Comparison of ENCODE assay signal across 14 mouse cellular contexts in genomic region chr17:65802026-65802425, GRCm38 (mm10).
"Had no signal": no experiment of that assay in that cellular context is flagged by ENCODE, and none has a peak within 500 bp of the region (broad histone marks: within the 10 kb centered on the region; RNA-seq: fewer than 3 reads in every experiment).

No protein-coding gene starts in this region.

- H3K4me1 ChIP-seq: limb, embryonic 10.5 days; limb, embryonic 13.5 days had no signal

- DNase-seq: kidney, adult 18-20 months; kidney, adult 9 months; kidney, postnatal 14 days; kidney, postnatal 4 days; liver; liver, embryonic 13.5 days; lung, adult 2 months; lung, postnatal 14 days; lung, postnatal 4 days; midbrain, embryonic 14.5 days; thymus, postnatal 25 days had no signal

- H3K27me3 ChIP-seq: limb, embryonic 13.5 days; liver, embryonic 13.5 days had no signal

- H3K9ac ChIP-seq: limb, embryonic 13.5 days; liver, embryonic 13.5 days had no signal

- H3K27ac ChIP-seq: limb, embryonic 10.5 days; limb, embryonic 13.5 days; liver, embryonic 13.5 days had no signal

- H3K4me3 ChIP-seq: limb, embryonic 10.5 days; limb, embryonic 13.5 days; liver, embryonic 13.5 days had no signal

- H3K4me2 ChIP-seq: limb, embryonic 13.5 days; liver, embryonic 13.5 days; midbrain, embryonic 11.5 days had no signal

- H3K9me3 ChIP-seq: limb, embryonic 10.5 days; limb, embryonic 13.5 days; liver, embryonic 13.5 days had no signal
